Mouse (Mus musculus): ENCODE results near the gene Dgat2. TPM values are rescaled to one million over a fixed set of nuclear protein-coding genes. Genes with fewer than 3 reads are reported as not detected.

The Dgat2 gene
- polyA plus RNA-seq, 1 experiment = 100 TPM

- Histone ChIP-seq H3K4me3 (replicated peaks; ENCODE audit: extremely low read depth, low read depth, low read length) (no peak overlapping the region), H3K4me1 (ENCODE audit: control insufficient read depth, insufficient read depth, low read length) (no peaks in the 10 kb centered on the region)
- no peak for TF ChIP-seq CTCF (IDR thresholded peaks at IDR 0.05; ENCODE audit: insufficient read depth, low read length)
- no peak for TF ChIP-seq POLR2A (IDR thresholded peaks at IDR 0.05; ENCODE audit: borderline replicate concordance, extremely low read depth, low read depth, low read length)
- no peak for DNase-seq
- 79% methylated on average over 6 of the region's 6 CpGs for WGBS
Observed at GRCm38 (mm10) chr7:99168756-99169155, 13.8 kb downstream of the Dgat2 start.

GRCm38 (mm10) chr7:99167939-99168338 lies 14.6 kb downstream of the Dgat2 start:
- TF ChIP-seq CTCF (IDR thresholded peaks at IDR 0.05; ENCODE audit: insufficient read depth, low read length) (no peak), POLR2A (IDR thresholded peaks at IDR 0.05; ENCODE audit: borderline replicate concordance, extremely low read depth, low read depth, low read length) (no peak)
- H3K4me1 ChIP-seq (ENCODE audit: control insufficient read depth, insufficient read depth, low read length) = no peaks in the 10 kb centered on the region
- H3K4me3 ChIP-seq (replicated peaks; ENCODE audit: extremely low read depth, low read depth, low read length) = no peak overlapping the region
- peak; percentile 14 for DNase-seq
- 53% methylated on average over 5 of the region's 5 CpGs for WGBS

- TF ChIP-seq CTCF (IDR thresholded peaks at IDR 0.05; ENCODE audit: insufficient read depth, low read length) (no peak), POLR2A (IDR thresholded peaks at IDR 0.05; ENCODE audit: borderline replicate concordance, extremely low read depth, low read depth, low read length) (no peak)
- no peak for DNase-seq
- WGBS = 74% methylated on average over 8 of the region's 8 CpGs
- Histone ChIP-seq H3K4me3 (replicated peaks; ENCODE audit: extremely low read depth, low read depth, low read length) (no peak overlapping the region), H3K4me1 (ENCODE audit: control insufficient read depth, insufficient read depth, low read length) (no peaks in the 10 kb centered on the region)
Observed at GRCm38 (mm10) chr7:99166159-99166558, 16.4 kb downstream of the Dgat2 start.

- Histone ChIP-seq H3K4me3 (replicated peaks; ENCODE audit: extremely low read depth, low read depth, low read length) (no peak overlapping the region), H3K4me1 (ENCODE audit: control insufficient read depth, insufficient read depth, low read length) (no peaks in the 10 kb centered on the region)
- TF ChIP-seq CTCF (IDR thresholded peaks at IDR 0.05; ENCODE audit: insufficient read depth, low read length) (no peak), POLR2A (IDR thresholded peaks at IDR 0.05; ENCODE audit: borderline replicate concordance, extremely low read depth, low read depth, low read length) (no peak)
- WGBS = 73% methylated on average over 7 of the region's 7 CpGs
- no peak for DNase-seq
Observed at GRCm38 (mm10) chr7:99164873-99165410, 17.6 kb downstream of the Dgat2 start.

GRCm38 (mm10) chr7:99162462-99162861 lies 20.1 kb downstream of the Dgat2 start:
- Histone ChIP-seq H3K4me1 (ENCODE audit: control insufficient read depth, insufficient read depth, low read length) (no peaks in the 10 kb centered on the region), H3K4me3 (replicated peaks; ENCODE audit: extremely low read depth, low read depth, low read length) (no peak overlapping the region)
- no peak for DNase-seq
- TF ChIP-seq CTCF (IDR thresholded peaks at IDR 0.05; ENCODE audit: insufficient read depth, low read length) (no peak), POLR2A (IDR thresholded peaks at IDR 0.05; ENCODE audit: borderline replicate concordance, extremely low read depth, low read depth, low read length) (no peak)
- 91% methylated on average over 7 of the region's 7 CpGs for WGBS

GRCm38 (mm10) chr7:99161961-99162360 lies 20.6 kb downstream of the Dgat2 start:
- DNase-seq = no peak
- H3K4me3 ChIP-seq (replicated peaks; ENCODE audit: extremely low read depth, low read depth, low read length) = no peak overlapping the region
- WGBS = 94% methylated on average over 11 of the region's 11 CpGs
- TF ChIP-seq POLR2A (IDR thresholded peaks at IDR 0.05; ENCODE audit: borderline replicate concordance, extremely low read depth, low read depth, low read length) (no peak), CTCF (IDR thresholded peaks at IDR 0.05; ENCODE audit: insufficient read depth, low read length) (no peak)
- no peaks in the 10 kb centered on the region for H3K4me1 ChIP-seq (ENCODE audit: control insufficient read depth, insufficient read depth, low read length)

- 58% methylated on average over 4 of the region's 4 CpGs for WGBS
- DNase-seq = no peak
- TF ChIP-seq POLR2A (IDR thresholded peaks at IDR 0.05; ENCODE audit: borderline replicate concordance, extremely low read depth, low read depth, low read length) (no peak), CTCF (IDR thresholded peaks at IDR 0.05; ENCODE audit: insufficient read depth, low read length) (no peak)
- no peak overlapping the region for H3K4me3 ChIP-seq (replicated peaks; ENCODE audit: extremely low read depth, low read depth, low read length)
- H3K4me1 ChIP-seq (ENCODE audit: control insufficient read depth, insufficient read depth, low read length) = no peaks in the 10 kb centered on the region
Observed at GRCm38 (mm10) chr7:99161529-99161928, 21.0 kb downstream of the Dgat2 start.

- Histone ChIP-seq H3K4me3 (replicated peaks; ENCODE audit: extremely low read depth, low read depth, low read length) (no peak overlapping the region), H3K4me1 (ENCODE audit: control insufficient read depth, insufficient read depth, low read length) (no peaks in the 10 kb centered on the region)
- TF ChIP-seq CTCF (IDR thresholded peaks at IDR 0.05; ENCODE audit: insufficient read depth, low read length) = no peak
- TF ChIP-seq POLR2A (IDR thresholded peaks at IDR 0.05; ENCODE audit: borderline replicate concordance, extremely low read depth, low read depth, low read length) = no peak
- 80% methylated on average over 7 of the region's 7 CpGs for WGBS
- DNase-seq = no peak
Observed at GRCm38 (mm10) chr7:99160995-99161394, 21.5 kb downstream of the Dgat2 start.

- WGBS = 83% methylated on average over 2 of the region's 2 CpGs
- no peak overlapping the region for H3K4me3 ChIP-seq (replicated peaks; ENCODE audit: extremely low read depth, low read depth, low read length)
- H3K4me1 ChIP-seq (ENCODE audit: control insufficient read depth, insufficient read depth, low read length) = peaks cover 3% of the 10 kb centered on the region; the same call in 1 of the 2 replicates
- TF ChIP-seq POLR2A (IDR thresholded peaks at IDR 0.05; ENCODE audit: borderline replicate concordance, extremely low read depth, low read depth, low read length) (no peak), CTCF (IDR thresholded peaks at IDR 0.05; ENCODE audit: insufficient read depth, low read length) (no peak)
- DNase-seq = no peak
Observed at GRCm38 (mm10) chr7:99159446-99159845, 23.1 kb downstream of the Dgat2 start.

- 69% methylated on average over 5 of the region's 5 CpGs for WGBS
- Histone ChIP-seq H3K4me3 (replicated peaks; ENCODE audit: extremely low read depth, low read depth, low read length) (no peak overlapping the region), H3K4me1 (ENCODE audit: control insufficient read depth, insufficient read depth, low read length) (peaks cover 3% of the 10 kb centered on the region; the same call in 1 of the 2 replicates)
- no peak for DNase-seq
- no peak for TF ChIP-seq CTCF (IDR thresholded peaks at IDR 0.05; ENCODE audit: insufficient read depth, low read length)
- no peak for TF ChIP-seq POLR2A (IDR thresholded peaks at IDR 0.05; ENCODE audit: borderline replicate concordance, extremely low read depth, low read depth, low read length)
Observed at GRCm38 (mm10) chr7:99158904-99159303, 23.6 kb downstream of the Dgat2 start.

Measured in lung, adult 2 months (tissue).